Mouse (Mus musculus) thymus, postnatal 0 days (tissue): ENCODE data around the gene Gm3500. TPM values are rescaled to one million over a fixed set of nuclear protein-coding genes. Genes with fewer than 3 reads are reported as not detected.
"Not testable (repeated sequence)": the region's sequence is repeated elsewhere in the genome, so short reads cannot be mapped to it uniquely, and the experiment has no call there.

Experiments used
- DNase-seq: peaks from one replicate; pipeline ENCODE4 v3.0.0-alpha.2; 2015; ENCODE audit warnings: low spot score
- polyA plus RNA-seq: library from polyadenylated mRNA; unstranded; fragments of >200 nt; fragmentation: Nextera tagmentation; extraction: Ambion mirVana; gene quantifications from 2 replicates; pipeline ENCODE4 v1.2.1, GENCODE M21; 2015

The Gm3500 gene
- 0.12 TPM in 1 of 2 replicates, not detected in the other for polyA plus RNA-seq

- DNase-seq, result not testable (repeated sequence)
Measured at GRCm38 (mm10) chr14:5388949-5389348, at the start of gene Gm3500. Gene Gm3500, minus strand, starts transcription at chr14:5389049.

GRCm38 (mm10) chr14:5334828-5335227 is 54.0 kb downstream of the Gm3500 start, which contains the start of gene Gm3542:
Gene Gm3542, minus strand, starts transcription at chr14:5334928.
- DNase-seq, result not testable (repeated sequence)

Other genes with a start within 250 kb of the Gm3500 start
- not detected in 2 replicates for gene Gm3317, start 224.5 kb downstream of the Gm3500 start, polyA plus RNA-seq
- gene Gm8271, start 203.3 kb downstream of the Gm3500 start, polyA plus RNA-seq, result not detected in 2 replicates
- 0.12 TPM in 1 of 2 replicates, not detected in the other for gene Gm3526, start 128.5 kb downstream of the Gm3500 start, polyA plus RNA-seq
- not detected in 2 replicates for gene Gm3542, start 54.1 kb downstream of the Gm3500 start, polyA plus RNA-seq
- gene Gm3194, start 66.4 kb upstream of the Gm3500 start, polyA plus RNA-seq, result 0.36 and 0.43 TPM in 2 replicates
- not detected in 2 replicates for gene Gm8246, start 88.8 kb upstream of the Gm3500 start, polyA plus RNA-seq
- gene Gm3187, start 95.2 kb upstream of the Gm3500 start, polyA plus RNA-seq, result not detected in 2 replicates
- gene Gm3488, start 112.6 kb upstream of the Gm3500 start, polyA plus RNA-seq, result 0.09 TPM in 1 of 2 replicates, not detected in the other
- gene Gm3532, start 149.4 kb upstream of the Gm3500 start, polyA plus RNA-seq, result 0.18 TPM in 1 of 2 replicates, not detected in the other
- gene Gm8265, start 244.0 kb upstream of the Gm3500 start, polyA plus RNA-seq, result not detected in 2 replicates